ENCODE assay signal across 8 mouse cellular contexts in genomic region chr12:80791571-80792444, GRCm38 (mm10). TPM values are rescaled to one million over a fixed set of nuclear protein-coding genes. Genes with fewer than 3 reads are reported as not detected.
DNase-seq lines count a peak whose midpoint lies in the region; ATAC-seq and TF ChIP-seq lines count a peak whose summit lies in the region.

No protein-coding gene starts in this region.

- TF ChIP-seq CTCF in hindbrain, postnatal 0 days (IDR thresholded peaks at IDR 0.05; ENCODE audit: low read depth) = peak; percentile 65
- TF ChIP-seq CTCF in stomach, postnatal 0 days (IDR thresholded peaks at IDR 0.05; ENCODE audit: low read depth) = peak; percentile 71

- peaks cover 23% of the 10 kb centered on the region for H3K4me1 ChIP-seq in embryonic facial prominence, embryonic 13.5 days
- H3K4me1 ChIP-seq in hindbrain, postnatal 0 days (ENCODE audit: insufficient read depth, low read length) = peaks cover 4% of the 10 kb centered on the region
- H3K4me1 ChIP-seq in stomach, postnatal 0 days (replicated peaks; ENCODE audit: control insufficient read depth, insufficient read depth) = peaks cover 3% of the 10 kb centered on the region; the same call in 1 of the 2 replicates

- TF ChIP-seq EP300 in stomach, postnatal 0 days (optimal IDR thresholded peaks at IDR 0.05) = no peak

- ATAC-seq in embryonic facial prominence, embryonic 13.5 days (ENCODE audit: insufficient number of reproducible peaks, insufficient read depth, low FRiP score, low TSS enrichment, low read depth) = no peak
- ATAC-seq in hindbrain, postnatal 0 days = no peak
- ATAC-seq in stomach, postnatal 0 days (ENCODE audit: low FRiP score, low TSS enrichment) = no peak

- H3K9me3 ChIP-seq in embryonic facial prominence, embryonic 13.5 days = no peaks in the 10 kb centered on the region
- H3K9me3 ChIP-seq in hindbrain, postnatal 0 days (ENCODE audit: low read length) = no peaks in the 10 kb centered on the region
- H3K9me3 ChIP-seq in stomach, postnatal 0 days (ENCODE audit: control insufficient read depth, low read length) = no peaks in the 10 kb centered on the region

- H3K27ac ChIP-seq in embryonic facial prominence, embryonic 13.5 days = peak overlapping the region; percentile 97; the same call in 1 of the 2 replicates
- H3K27ac ChIP-seq in hindbrain, postnatal 0 days = peak overlapping the region; percentile 98; the same call in 1 of the 2 replicates
- peak overlapping the region; percentile 97 for H3K27ac ChIP-seq in stomach, postnatal 0 days (replicated peaks)

- peak overlapping the region; percentile 95 for H3K9ac ChIP-seq in embryonic facial prominence, embryonic 13.5 days
- peak overlapping the region; percentile 88 for H3K9ac ChIP-seq in hindbrain, postnatal 0 days (replicated peaks; ENCODE audit: low read length)
- H3K9ac ChIP-seq in stomach, postnatal 0 days (ENCODE audit: low read length) = peak overlapping the region; percentile 96

- H3K36me3 ChIP-seq in embryonic facial prominence, embryonic 13.5 days = no peaks in the 10 kb centered on the region
- no peaks in the 10 kb centered on the region for H3K36me3 ChIP-seq in hindbrain, postnatal 0 days (ENCODE audit: insufficient read depth, low read length)
- no peaks in the 10 kb centered on the region for H3K36me3 ChIP-seq in stomach, postnatal 0 days (ENCODE audit: control insufficient read depth, insufficient read depth, low read length)

- DNase-seq in thymus, postnatal 0 days (ENCODE audit: low spot score) = peak; percentile 39
- no peak for DNase-seq in thymus, adult 18-20 months
- peak; percentile 54 for DNase-seq in hindbrain, postnatal 0 days (ENCODE audit: low spot score)
- DNase-seq in lung, postnatal 10 days = peak; percentile 34
- DNase-seq in stomach, postnatal 0 days (ENCODE audit: low spot score) = no peak
- DNase-seq in right cerebral cortex, postnatal 10 days (ENCODE audit: low spot score in 2 of 2) = no peak
- no peak for DNase-seq in frontal cortex, postnatal 10 days (ENCODE audit: low spot score in 2 of 2)

- WGBS in embryonic facial prominence, embryonic 13.5 days = 37% methylated on average over 6 of the region's 6 CpGs
- 36% methylated on average over 6 of the region's 6 CpGs for WGBS in hindbrain, postnatal 0 days
- 32% methylated on average over 6 of the region's 6 CpGs for WGBS in stomach, postnatal 0 days

- H3K4me2 ChIP-seq in embryonic facial prominence, embryonic 13.5 days = peak overlapping the region; percentile 72
- peak overlapping the region; percentile 83 for H3K4me2 ChIP-seq in hindbrain, postnatal 0 days (ENCODE audit: low read depth, low read length)
- peak overlapping the region; percentile 83 for H3K4me2 ChIP-seq in stomach, postnatal 0 days (replicated peaks; ENCODE audit: low read depth)

- no peaks in the 10 kb centered on the region for H3K27me3 ChIP-seq in embryonic facial prominence, embryonic 13.5 days
- H3K27me3 ChIP-seq in hindbrain, postnatal 0 days (ENCODE audit: insufficient read depth, low read length) = no peaks in the 10 kb centered on the region
- no peaks in the 10 kb centered on the region for H3K27me3 ChIP-seq in stomach, postnatal 0 days (ENCODE audit: control insufficient read depth, insufficient read depth, low read length)

- H3K4me3 ChIP-seq in embryonic facial prominence, embryonic 13.5 days = peak overlapping the region; percentile 94
- H3K4me3 ChIP-seq in hindbrain, postnatal 0 days (ENCODE audit: low read length) = peak overlapping the region; percentile 94
- peak overlapping the region; percentile 98 for H3K4me3 ChIP-seq in stomach, postnatal 0 days (ENCODE audit: low read depth, low read length)

RNA-seq across cellular contexts. Expression of gene Susd6, which starts 1.5 kb away (rescaled TPM):
- polyA plus RNA-seq in thymus, postnatal 0 days (2015; fragmentation: Nextera tagmentation; extraction: Ambion mirVana) = 21.0 and 21.1 TPM in 2 replicates
- polyA plus RNA-seq in embryonic facial prominence, embryonic 13.5 days (2015; fragmentation: Nextera tagmentation; extraction: Ambion mirVana) = 16.0 and 16.1 TPM in 2 replicates
- 21.3 and 26.3 TPM in 2 replicates for total RNA-seq in hindbrain, postnatal 0 days (2014; rRNA removed)
- polyA plus RNA-seq in hindbrain, postnatal 0 days (2015; fragmentation: Nextera tagmentation; extraction: Ambion mirVana) = 9.2 and 9.9 TPM in 2 replicates
- 12.3 and 12.9 TPM in 2 replicates for polyA plus RNA-seq in stomach, postnatal 0 days (2015; fragmentation: Nextera tagmentation; extraction: Ambion mirVana)

RNA-seq across cellular contexts. Expression of gene Ccdc177, which starts 31.3 kb away (rescaled TPM):
- 0.03 TPM in 1 of 2 replicates, not detected in the other for polyA plus RNA-seq in thymus, postnatal 0 days (2015; fragmentation: Nextera tagmentation; extraction: Ambion mirVana)
- polyA plus RNA-seq in embryonic facial prominence, embryonic 13.5 days (2015; fragmentation: Nextera tagmentation; extraction: Ambion mirVana) = 0.25 and 0.42 TPM in 2 replicates
- 18.6 and 23.7 TPM in 2 replicates for total RNA-seq in hindbrain, postnatal 0 days (2014; rRNA removed)
- 1.8 and 2.0 TPM in 2 replicates for polyA plus RNA-seq in hindbrain, postnatal 0 days (2015; fragmentation: Nextera tagmentation; extraction: Ambion mirVana)
- polyA plus RNA-seq in stomach, postnatal 0 days (2015; fragmentation: Nextera tagmentation; extraction: Ambion mirVana) = 0.06 and 0.07 TPM in 2 replicates

Comparison
In these comparisons a context has a peak if more than half of its experiments do, and no peak if none do; other contexts are left out.
1. DNase-seq: peak in thymus, postnatal 0 days (single experiment), hindbrain, postnatal 0 days (single experiment) and lung, postnatal 10 days (single experiment); none in thymus, adult 18-20 months (0 of 2), stomach, postnatal 0 days (single experiment), right cerebral cortex, postnatal 10 days (0 of 2) and frontal cortex, postnatal 10 days (0 of 2).
2. Peak in every context shown above with its lines, with median percentiles within 50 percentile points of each other: H3K27ac ChIP-seq, H3K4me2 ChIP-seq, H3K4me3 ChIP-seq and H3K9ac ChIP-seq.